Mouse (Mus musculus) c-Kit-negative CD71-positive TER-119-positive erythroid progenitor cells, embryonic 14.5 days (primary cell): ENCODE data around the gene Thyn1.

ENCODE experiments used
- DNase-seq: peaks from one replicate; pipeline ENCODE4 v3.0.0-alpha.2; 2013; ENCODE audit warnings: low read depth, low spot score

Thyn1 gene

DNA sequence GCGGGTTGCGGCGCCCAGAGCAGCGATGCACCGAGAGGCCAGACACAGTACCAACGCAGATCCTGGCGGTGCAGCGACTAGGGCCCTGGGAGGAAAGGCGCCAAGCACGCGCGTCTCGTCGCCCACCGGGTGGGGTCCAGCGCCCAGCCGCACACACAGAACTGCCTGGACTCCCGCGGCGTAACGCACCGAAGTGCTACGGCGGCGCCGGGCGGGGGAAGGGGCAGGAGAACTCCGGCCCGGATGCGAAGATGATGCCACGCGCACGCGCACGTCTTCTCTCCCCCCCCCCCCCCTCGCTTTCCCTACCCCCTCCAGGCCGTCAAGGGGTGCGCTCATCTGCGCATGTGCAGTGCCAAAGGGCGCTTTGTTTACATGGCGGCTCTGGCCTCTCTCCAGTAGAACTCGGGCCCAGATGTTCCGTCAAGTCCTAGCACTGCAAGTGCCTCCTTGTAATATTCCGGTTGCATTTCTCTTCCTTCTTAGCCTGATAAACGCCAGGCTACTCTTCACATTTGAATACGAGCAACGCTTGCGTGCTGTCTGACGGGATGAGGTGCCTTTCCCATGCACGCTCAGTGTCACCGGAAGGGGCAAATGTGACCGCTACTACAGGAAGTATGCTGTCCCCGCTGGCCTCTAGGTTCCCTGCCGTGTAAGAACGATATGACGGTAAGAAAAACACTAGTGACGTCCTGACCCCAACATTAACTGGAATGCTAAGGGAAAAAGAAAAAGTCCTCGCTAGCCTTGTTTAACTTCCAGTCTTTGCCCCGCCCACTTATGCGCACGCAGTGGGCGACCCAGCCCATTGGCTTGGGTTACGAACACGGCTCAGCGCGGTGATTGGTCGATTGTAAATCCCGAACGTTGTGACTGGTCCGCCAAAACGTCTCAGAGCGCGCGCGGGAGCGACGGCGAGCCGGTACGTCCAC is 30.6 kb downstream of the Thyn1 start, which contains the start of the genes Vps26b and Ncapd3:
Vps26b (minus strand) TSS at position 238 of the 935 bp plus-strand sequence.
Ncapd3 (plus strand) TSS at position 348 of the 935 bp plus-strand sequence.
- peak; percentile 97 for DNase-seq

DNA sequence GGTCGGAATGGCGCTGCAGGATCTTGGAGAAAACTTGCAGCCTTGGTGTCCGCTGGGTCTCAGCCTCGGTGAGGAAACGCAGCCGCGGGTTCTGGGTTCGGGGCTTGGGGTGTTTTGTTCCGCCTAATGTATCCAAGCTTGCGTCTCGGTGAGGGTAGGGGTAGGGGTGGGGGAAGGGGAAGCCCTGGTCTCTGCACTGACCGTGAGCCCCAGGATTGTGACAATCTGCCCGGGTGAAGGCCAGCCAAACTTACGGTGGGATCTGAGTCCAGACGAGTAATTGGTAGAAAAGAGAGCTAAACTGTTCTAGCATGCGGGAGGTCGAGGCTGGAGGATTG is 31.2 kb downstream of the Thyn1 start:
- DNase-seq, result no peak

DNA sequence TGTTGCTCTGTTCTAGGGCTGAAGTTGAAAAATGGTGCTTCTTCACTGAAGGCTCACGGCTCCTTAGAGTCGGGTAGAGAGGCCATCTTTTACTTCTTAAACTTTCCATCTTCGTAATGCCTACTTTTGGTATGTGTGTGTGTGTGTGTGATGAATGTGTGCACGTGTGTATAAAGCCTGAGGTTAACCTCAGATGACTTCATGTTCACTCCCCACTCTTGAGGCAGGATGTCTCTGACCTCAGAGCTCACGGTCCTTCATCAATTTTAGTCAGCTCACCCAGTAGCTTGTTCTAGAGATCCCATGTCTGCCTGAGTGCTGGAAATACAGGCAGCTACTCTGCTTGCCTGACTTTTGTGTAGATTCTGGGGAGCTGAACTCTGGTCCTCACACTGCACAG is 44.4 kb downstream of the Thyn1 start:
- no peak for DNase-seq

DNA sequence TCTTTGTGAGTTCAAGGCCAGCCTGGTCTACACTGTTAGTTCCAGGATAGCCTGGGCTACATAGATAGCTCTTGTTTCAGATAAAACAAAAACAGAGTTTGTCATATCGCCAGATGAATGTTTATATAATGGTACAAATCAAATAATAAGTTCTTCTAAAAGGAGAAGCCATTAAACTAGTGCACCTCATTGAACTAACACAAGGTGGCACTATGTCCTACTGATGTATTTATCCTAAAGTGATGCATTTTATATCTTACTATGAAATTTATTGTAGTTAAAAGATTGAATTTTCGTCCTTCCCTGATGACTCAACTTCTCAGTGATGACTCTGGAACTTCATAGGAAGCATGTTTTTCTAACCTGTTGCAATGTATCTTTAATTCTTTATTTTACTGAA is 50.0 kb downstream of the Thyn1 start:
- DNase-seq, result no peak
